Mouse (Mus musculus) kidney, adult 8-10 months (tissue): ENCODE data around the gene Gm3415.
"Not testable (repeated sequence)": the region's sequence is repeated elsewhere in the genome, so short reads cannot be mapped to it uniquely, and the experiment has no call there.

Experiments
- DNase-seq, 2 experiments: peaks; one replicate each; pipeline ENCODE4 v3.0.0; 2022

Gm3415 gene

DNA sequence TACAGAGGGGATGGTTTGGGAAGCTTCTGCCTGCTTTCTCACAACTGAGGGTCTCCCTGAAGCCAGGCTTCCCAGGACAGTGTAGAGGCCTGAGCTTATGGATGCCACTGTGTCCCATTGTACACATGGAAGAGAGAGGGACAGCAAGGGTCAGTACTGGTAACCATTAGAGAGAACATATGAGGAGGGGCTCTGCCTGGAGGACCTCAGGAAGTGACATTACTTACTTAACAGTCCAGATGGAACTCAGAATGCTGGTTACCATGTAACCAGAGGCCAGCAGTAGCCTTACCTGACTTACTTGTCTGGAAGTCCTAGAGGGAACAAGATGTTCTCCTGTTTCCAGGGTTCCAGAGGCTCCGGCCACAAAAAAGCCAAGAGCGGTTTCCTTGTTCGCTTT, at the start of gene Gm3415:
Gene Gm3415, plus strand, starts transcription at position 301 of the 400 bp plus-strand sequence.
- not testable (repeated sequence) for DNase-seq

DNA sequence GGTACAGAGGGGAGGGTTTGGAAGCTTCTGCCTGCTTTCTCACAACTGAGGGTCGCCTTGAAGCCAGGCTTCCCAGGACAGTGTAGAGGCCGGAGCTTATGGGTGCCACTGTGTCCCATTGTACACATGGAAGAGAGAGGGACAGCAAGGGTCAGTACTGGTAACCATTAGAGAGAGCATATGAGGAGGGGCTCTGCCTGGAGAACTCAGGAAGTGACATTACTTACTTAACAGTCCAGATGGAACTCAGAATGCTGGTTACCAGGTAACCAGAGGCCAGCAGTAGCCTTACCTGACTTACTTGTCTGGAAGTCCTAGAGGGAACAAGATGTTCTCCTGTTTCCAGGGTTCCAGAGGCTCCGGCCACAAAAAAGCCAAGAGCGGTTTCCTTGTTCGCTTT, 42.1 kb upstream of the Gm3415 start, which contains the start of gene Gm3402:
Gene Gm3402, plus strand, starts transcription at position 301 of the 400 bp plus-strand sequence.
- not testable (repeated sequence) for DNase-seq

DNA sequence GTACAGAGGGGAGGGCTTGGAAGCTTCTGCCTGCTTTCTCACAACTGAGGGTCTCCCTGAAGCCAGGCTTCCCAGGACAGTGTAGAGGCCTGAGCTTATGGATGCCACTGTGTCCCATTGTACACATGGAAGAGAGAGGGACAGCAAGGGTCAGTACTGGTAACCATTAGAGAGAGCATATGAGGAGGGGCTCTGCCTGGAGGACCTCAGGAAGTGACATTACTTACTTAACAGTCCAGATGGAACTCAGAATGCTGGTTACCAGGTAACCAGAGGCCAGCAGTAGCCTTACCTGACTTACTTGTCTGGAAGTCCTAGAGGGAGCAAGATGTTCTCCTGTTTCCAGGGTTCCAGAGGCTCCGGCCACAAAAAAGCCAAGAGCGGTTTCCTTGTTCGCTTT, 30.4 kb upstream of the Gm3415 start, which contains the start of gene Gm3404:
Gene Gm3404, plus strand, starts transcription at position 301 of the 400 bp plus-strand sequence.
- not testable (repeated sequence) for DNase-seq

DNA sequence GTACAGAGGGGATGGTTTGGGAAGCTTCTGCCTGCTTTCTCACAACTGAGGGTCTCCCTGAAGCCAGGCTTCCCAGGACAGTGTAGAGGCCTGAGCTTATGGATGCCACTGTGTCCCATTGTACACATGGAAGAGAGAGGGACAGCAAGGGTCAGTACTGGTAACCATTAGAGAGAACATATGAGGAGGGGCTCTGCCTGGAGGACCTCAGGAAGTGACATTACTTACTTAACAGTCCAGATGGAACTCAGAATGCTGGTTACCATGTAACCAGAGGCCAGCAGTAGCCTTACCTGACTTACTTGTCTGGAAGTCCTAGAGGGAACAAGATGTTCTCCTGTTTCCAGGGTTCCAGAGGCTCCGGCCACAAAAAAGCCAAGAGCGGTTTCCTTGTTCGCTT, 18.6 kb upstream of the Gm3415 start, which contains the start of gene Gm3409:
Gene Gm3409, plus strand, starts transcription at position 301 of the 400 bp plus-strand sequence.
- not testable (repeated sequence) for DNase-seq

DNA sequence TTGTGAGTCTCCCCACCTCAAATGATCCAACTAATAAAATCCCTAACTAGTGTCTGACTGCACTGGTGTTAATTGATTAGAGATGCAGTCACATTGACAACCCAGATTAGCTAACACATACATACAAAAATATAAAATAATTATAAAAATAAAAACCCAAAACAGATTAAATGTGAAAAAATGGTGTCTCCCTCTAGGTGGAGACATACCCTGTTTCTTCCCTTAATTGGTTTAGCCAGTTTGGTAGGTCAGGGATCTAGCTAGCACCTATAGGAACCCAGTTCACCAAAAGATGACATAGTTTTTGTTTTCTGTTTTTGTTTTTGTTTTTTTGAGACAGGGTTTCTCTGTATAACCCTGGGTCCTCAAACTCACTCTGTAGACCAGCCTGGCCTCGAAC, 8.3 kb downstream of the Gm3415 start:
- DNase-seq: no peak

DNA sequence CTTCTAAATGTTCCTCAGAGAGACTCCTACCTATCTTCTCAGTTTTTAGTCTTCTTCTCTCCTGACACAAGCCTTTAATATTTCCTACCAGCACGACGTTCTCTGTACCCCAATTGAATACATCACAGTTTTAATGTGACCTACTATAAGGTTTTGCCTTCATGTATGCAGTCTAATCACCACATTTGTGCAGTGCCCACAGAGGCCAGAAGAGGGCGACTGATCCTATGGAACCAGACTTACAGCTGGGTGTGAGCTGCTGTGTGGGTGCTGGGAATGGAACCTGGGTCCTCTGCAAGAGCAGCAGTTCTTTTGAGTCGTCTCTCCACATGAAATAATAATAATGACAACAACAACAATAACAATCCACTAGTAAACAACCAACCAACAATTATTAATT, 11.1 kb downstream of the Gm3415 start:
- no peak for DNase-seq

DNA sequence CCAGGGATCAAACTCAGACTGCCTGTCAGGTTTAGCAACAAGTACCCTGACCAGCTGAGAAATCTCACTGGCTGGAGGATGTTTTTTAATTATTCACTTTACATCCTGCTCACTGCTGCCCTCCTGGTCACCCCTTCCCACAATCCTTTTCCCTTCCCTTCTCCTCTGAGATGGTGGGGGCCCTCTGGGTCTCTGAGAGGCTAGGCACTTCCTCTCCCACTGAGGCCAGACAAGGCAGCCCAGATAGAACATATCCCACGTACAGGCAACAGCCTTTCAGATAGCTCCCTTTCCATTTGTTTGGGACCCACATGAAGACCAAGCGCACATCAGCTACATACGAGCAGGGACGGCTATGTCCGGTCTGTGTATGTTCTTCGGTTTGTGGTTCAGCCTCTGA, 14.2 kb downstream of the Gm3415 start:
- not testable (repeated sequence) for DNase-seq

DNA sequence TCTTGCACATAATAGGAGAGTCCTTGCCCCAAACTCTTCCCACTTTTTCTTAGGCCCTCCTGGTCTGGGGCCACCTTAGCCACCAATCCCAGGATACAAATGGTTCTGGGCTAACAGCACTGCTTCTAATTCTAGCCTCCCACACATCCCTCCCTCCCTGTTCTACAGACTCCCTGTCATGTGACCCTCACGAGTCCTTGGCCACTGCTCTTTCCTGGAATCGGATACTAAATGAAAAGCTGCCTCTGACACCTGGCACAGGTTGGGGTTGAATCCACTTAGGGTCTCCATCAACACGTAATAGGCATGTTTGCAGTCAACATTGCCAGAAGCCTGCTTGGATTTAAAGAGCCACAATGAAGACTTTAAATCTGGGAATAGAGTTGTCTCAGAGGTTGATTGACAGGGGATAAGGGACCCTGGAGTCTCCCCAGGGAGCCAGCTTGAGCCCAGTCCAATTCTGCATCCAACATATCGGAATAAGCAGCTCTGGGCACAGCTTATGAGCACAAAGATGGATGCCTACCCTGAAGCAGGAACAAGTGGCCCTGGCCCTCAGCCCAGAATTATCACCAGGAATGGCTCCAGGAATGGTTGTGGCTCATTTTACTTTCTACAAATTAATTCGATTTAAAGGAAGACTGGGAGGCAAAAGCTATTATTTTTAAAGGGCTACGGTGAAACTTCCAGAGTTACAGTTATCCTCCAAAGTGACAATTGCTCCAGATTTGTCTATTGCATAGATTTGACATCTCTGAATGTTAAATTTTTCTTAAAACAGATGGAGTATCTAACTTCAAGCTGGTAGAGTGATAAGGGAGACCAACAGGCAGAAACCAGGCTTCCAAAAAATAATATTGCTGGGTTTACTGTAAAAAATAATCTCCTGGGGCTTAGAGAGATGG, 16.1 kb downstream of the Gm3415 start:
- not testable (repeated sequence) for DNase-seq

DNA sequence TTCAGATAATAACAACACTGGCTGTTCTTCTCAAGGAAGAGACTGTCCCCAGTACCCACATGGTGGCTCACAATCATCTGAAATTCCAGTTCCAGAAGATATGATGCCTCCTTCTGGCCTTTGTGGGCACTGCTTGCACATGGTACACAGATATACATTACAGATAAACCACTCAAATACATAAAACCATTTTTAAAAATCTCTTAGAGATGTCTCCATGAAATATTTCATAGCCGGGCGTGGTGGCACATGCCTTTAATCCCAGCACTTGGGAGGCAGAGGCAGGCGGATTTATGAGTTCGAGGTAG, 16.8 kb downstream of the Gm3415 start:
- not testable (repeated sequence) for DNase-seq

DNA sequence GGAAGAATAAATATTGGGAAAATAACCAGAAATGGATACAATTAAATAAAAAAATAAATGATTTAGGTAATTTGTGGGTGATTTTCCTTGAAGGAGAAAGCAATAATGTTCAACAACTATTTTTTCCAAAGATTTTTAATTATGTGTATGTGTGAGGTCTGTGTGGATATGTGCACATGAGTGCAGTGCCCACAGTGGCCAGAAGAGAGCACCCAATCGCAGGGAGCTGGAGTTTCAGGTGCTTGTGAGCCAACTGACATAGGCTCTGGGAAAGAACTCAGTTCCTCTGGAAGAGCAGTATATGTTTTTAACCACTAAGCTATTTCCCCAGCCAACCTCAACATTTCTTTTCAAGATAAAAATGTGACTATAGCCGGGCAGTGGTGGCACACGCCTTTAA, 20.7 kb downstream of the Gm3415 start:
- DNase-seq: no peak

DNA sequence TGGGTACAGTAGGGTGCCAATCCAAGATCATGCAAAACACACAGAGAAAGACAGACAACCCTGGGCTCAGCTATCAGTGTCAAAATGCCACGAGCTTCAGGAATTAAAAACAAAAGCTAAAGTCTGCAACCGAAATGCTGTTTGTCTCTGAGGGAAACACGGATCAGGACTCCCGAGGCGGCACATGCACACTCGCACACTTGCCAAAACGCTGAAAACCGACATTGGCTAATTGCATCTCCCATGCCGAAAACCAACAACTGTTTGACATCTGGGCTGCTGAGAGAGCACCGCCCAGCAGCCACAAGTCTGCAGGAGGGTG, 28.2 kb downstream of the Gm3415 start:
- DNase-seq: no peak

DNA sequence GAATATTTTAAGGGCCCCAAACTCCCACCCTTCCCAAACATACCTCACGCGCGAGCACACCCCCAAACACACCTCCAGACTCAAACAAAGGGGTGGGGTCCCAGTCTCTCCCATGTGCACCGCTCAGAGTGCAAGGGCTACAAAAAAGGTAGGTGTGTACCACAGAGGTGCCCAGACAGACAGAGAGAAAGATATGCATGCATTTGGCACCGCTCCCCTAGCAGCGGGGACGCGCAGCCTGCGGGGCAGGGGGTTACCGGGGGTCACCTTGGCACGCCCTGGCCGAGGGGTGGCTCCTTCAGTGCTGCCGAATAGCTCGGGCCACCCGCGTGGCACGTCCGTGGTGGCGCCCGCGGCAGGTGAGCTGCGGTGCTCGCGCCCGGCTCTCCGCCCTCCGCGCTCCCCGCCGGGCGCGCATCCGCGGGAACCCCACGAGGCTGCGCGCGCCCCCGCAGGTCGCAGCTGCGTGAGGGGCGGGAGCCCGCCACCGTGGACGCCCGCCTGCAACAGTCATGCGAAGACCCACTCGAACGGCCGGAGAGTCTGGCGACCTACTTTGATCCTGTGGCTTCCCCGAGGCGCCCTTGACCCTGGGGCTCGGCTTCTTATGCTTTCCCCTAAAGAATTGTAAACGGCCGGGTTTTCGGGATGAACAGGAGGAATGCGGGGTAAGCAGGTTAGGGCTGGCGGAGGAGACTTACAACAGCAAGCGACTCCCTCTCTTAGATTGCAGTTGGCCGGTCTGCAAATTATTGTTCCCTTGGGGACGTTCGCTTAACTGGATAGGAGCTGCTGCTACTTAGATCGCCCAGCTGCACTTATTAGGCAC, 28.8 kb downstream of the Gm3415 start, which contains the start of gene Gpr12:
Gene Gpr12, minus strand, starts transcription at position 762 of the 829 bp plus-strand sequence.
- DNase-seq: no peak

DNA sequence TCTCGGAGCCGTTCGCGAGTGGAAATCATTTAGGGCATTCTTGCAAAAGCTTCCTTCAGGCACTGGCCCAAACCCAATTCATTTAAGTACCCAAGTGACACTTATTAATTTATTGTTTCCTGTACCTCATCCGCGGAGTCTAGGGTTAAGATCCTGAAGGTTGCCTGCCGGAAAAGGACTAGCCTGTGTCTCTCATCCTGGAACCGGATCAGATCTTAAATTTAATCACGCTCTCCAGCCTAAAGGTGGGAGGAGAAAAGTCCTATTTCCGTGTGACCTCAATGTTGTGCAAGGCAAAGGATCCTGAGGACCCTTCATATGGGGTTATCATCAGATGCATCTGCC, 29.3 kb downstream of the Gm3415 start:
- DNase-seq: no peak

DNA sequence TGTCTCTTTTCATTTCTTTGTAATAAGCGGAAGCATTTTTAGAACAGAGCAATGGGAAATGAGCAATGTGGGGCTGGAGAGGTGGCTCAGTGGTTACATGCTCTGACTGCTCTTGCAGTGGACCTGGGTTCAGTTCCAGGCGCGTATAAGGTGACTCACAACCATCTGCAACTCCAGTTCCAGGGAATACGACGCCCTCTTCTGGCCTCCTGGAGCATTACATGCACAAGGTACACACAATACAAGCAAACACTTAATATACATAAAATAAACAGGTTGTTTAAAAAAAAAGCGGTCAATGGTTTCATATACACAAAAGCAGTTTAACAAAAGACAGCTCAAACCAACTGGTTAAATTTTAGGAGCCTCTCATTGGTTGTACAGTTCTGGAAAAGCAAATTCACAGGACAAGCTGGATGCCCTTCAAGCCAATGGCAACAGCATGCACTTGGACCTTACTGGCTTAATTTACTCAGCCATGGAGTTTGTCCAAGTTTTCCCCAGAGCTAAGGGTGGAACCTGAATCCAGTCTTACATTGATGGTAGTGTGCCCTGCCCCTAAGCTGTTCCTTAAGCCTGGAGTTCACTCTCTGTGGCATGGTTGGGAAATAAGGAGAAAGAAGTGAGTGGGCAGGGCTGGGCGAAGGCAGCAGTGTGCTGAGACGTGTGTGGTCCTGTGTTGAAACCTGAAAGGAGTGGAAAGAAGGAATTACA, 30.6 kb downstream of the Gm3415 start:
- DNase-seq: no peak

DNA sequence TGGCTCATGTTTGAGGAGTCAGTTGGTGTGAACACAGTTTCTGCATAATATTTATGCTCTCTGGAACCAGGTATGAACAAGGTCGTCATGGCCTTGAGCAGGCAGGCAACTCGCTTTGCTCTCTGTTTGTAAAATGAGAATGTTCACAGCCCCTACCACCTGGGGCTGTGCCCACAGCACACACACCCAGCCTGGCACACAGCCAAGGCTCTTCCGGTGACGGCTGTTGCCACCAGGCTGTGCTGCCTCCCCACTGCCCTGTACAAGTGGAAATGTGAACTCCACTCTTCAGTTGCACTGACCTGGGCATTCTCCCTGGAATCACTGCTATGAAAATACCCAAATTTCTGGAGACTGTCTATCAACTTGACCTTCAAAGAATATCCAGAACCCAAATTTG, 35.1 kb downstream of the Gm3415 start:
- DNase-seq: no peak

DNA sequence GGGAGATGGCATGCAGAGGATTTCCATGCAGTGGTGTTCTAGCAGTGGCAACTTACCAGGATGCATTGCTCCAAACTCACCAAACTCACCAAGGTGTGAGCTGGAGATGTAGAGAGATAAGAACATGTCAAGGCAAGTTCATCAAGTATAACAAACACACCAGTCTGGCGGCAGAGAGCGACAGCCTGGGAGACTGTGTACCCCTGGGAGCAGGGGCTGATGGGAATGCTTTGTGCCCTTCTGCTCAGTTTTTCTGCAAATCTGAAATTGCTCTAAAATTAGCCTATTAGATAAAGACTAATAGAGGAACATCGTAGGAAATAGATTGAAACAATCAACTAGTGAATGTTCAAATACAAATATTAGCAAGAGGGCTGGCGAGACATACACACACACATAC, 35.7 kb downstream of the Gm3415 start:
- DNase-seq: no peak

DNA sequence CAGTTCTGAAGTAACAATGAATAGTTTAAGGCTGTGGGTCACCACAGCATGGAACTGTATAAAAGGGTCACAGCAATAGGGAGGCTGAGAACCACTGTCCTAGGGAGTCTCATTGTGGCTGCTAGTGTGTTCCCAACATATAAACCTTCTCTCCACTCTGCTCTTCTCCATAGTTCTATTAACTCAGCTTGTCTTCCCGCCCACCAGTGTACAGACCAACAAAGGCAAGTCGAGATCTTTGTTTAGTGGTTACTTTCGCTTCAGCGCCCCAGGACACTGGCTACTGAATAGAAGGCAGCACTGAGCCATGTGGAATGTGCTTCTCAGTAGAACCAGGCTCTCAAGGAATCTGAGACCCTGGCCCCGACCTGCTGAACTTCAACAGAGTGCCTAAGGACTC, 36.6 kb downstream of the Gm3415 start:
- no peak for DNase-seq

DNA sequence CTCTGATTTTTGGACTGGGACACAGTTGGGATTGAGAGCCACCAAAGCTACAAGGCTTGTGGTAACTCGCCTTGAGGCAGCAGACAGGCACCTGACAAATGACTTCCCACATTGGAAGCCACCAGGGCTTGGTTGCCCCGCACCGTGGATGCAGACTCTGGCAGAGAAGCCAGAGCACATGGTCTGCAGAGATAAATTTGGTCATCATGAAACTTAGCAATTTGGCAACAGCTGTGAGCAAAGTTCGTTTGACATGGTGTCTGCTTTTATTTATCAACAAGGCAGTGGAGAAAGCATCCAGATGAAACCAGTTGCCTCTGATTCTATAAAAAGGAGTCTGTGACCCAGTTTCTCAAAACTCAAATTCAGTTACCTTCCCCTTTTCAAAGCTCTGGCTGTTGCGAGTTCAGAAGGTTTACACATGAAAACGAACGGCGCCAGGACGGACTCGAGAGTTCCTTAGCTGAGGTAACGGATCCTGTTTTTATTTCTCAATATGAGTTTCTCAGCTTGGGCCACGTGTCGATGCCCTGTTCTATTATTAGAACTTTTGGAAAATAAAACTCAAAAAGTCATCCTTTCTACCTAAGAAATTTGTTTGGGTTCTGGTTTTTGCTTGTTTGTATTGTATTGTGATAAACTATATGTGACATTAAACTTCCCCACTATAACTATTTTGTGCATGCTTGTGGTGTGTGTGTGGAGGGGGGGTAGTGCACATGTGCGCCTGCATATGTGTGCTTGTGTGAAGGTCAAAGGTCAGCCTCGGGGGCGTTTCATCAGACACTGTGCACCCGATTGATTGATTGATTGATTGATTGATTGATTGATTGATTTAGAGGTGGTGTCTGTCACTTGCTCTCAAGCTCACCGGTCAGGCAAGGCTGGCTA, 40.9 kb downstream of the Gm3415 start:
- no peak for DNase-seq

DNA sequence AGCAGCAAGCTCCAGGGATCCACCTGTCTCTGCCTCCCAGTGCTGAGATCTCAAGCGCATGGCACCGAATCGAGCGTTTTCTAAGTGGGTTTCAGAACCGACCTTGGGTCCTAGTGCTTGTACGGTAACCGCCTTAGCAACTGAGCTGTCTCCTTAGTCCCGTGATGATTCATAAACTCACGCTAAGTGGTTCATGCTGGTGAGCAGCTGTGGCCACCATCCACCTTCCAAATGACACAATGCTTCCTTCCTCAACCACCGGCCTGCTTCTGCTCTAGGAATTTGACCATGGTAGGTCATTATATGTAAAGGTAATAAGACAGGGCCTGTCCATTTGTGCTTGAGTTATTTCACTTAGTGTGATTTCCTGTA, 41.6 kb downstream of the Gm3415 start:
- DNase-seq: no peak

DNA sequence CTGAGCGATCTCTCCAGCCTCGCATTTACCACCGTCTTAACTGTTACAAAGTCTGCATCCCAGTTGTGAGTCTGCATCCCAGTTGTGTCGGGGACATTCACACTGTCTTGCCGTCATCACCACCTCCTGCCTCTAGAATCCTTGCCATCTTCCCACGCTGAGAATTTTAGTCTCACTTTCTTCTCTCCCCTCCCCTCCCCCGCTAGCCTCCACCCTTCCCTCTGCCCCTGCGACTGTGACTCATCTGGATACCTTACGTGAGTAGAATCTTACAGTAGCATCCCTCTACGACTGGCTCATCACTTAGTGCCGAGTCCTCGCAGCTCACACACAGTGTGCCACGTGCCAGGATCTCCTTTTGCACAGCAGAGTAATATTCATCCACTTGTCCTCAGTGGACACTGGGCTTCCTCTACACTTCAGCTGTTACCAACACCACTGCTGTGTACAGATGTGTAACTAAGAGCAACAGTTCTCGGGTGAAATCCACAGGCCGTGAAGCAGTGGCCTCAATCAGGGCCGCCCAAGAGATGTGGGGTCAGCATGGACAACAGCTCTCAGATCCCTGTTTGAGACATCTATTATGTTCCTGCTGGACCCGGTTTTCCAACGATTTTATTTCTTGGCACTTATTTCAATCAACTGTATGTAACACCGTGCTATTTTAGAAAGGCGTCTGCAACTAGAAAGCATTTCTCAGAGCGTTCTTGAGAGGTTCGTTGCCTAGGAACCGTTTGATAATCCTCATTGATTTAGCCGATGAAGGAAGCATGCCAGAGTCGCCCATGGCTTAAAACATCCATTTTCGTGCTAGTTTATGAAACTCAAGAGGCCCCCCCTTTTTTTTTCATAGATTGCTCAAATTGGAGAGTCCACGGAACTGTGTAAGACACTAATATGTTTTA, 42.5 kb downstream of the Gm3415 start:
- DNase-seq: no peak

DNA sequence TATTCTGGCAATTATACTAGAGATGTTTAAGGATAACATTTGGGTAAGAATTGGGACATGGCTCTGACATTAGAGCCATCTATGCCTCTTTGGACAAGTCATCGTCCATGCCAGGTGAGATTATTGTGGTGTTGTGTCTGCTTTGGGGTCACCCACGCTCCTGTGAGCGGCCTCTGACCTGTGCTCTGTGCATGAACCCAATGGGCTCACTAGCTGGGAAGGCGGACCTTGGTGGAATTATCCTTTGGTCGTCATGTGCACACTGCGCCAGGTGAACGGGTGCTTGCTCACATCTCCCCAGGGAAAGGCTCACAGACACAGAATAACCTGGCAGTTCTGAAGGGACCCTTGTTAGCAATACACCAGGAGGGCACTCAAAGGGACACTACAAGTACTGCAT, 43.3 kb downstream of the Gm3415 start:
- DNase-seq: not testable (repeated sequence)
